Mouse (Mus musculus) intestine, embryonic 14.5 days (tissue): Measurements from ENCODE around the gene Saxo1. TPM values are rescaled to one million over a fixed set of nuclear protein-coding genes. Genes with fewer than 3 reads are reported as not detected.

Source experiments
- ATAC-seq: fragments of 200-750 bp; cut with Nextera tagmentation; replicated peaks from 2 replicates; pipeline ENCODE4 v1.8.0; 2017; ENCODE audit warnings: low read depth, moderate number of reproducible peaks, moderate TSS enrichment, moderate library complexity; ENCODE audit not compliant: low FRiP score, low TSS enrichment
- DNase-seq: peaks from one replicate; pipeline ENCODE4 v3.0.0-alpha.2; 2018; ENCODE audit warnings: low spot score
- H3K27ac ChIP-seq: fragments of 300-500 bp; sonication (generic); 2 replicates; pipeline ENCODE4 v1.5.1; 2014; ENCODE audit warnings: low read depth, mild to moderate bottlenecking, control low read depth
- H3K27me3 ChIP-seq: fragments of 300-500 bp; sonication (generic); replicated peaks from 2 replicates; pipeline ENCODE4 v1.6.1; 2014; ENCODE audit warnings: low read length, control low read depth; ENCODE audit not compliant: control insufficient read depth, insufficient read depth
- H3K36me3 ChIP-seq: fragments of 300-500 bp; sonication (generic); 2 replicates; pipeline ENCODE4 v1.6.1; 2014; ENCODE audit warnings: low read length, control low read depth; ENCODE audit not compliant: control insufficient read depth, insufficient read depth
- H3K4me1 ChIP-seq: fragments of 300-500 bp; sonication (generic); replicated peaks from 2 replicates; pipeline ENCODE4 v1.6.1; 2014; ENCODE audit warnings: low read length, control low read depth, mixed read lengths; ENCODE audit not compliant: control insufficient read depth, insufficient read depth
- H3K4me2 ChIP-seq: fragments of 300-500 bp; sonication (generic); 2 replicates; pipeline ENCODE4 v1.6.1; 2014; ENCODE audit warnings: low read length
- H3K4me3 ChIP-seq: fragments of 300-500 bp; sonication (generic); 2 replicates; pipeline ENCODE4 v1.5.1; 2014; ENCODE audit warnings: low read depth, low read length, control low read depth, mixed read lengths
- H3K9ac ChIP-seq: fragments of 300-500 bp; sonication (generic); 2 replicates; pipeline ENCODE4 v1.6.1; 2014; ENCODE audit warnings: mild to moderate bottlenecking, low read length
- H3K9me3 ChIP-seq: fragments of 300-500 bp; sonication (generic); 2 replicates; pipeline ENCODE4 v1.6.1; 2016; ENCODE audit warnings: low read length, control low read depth; ENCODE audit not compliant: control insufficient read depth
- WGBS: fragments of 180-500 bp; shearing (Covaris S2); extraction: QIAGEN DNeasy Blood & Tissue Kit; methylation state at CpG from one replicate; pipeline ENCODE4 v1.1.7; 2014; 5-methylcytosine and 5-hydroxymethylcytosine counted together
- polyA plus RNA-seq: library from polyadenylated mRNA; unstranded; fragments of >200 nt; fragmentation: Nextera tagmentation; extraction: Ambion mirVana; gene quantifications from 2 replicates; pipeline ENCODE4 v1.2.1, GENCODE M21; 2014

Gene Saxo1
- polyA plus RNA-seq, 1 experiment from 2014 or later, result not detected

- H3K9ac ChIP-seq, result no peak overlapping the region
- H3K4me3 ChIP-seq, result no peak overlapping the region
- no peaks in the 10 kb centered on the region for H3K27me3 ChIP-seq
- 83% methylated on average over 12 of the region's 12 CpGs for WGBS
- no peak overlapping the region for H3K4me2 ChIP-seq
- no peaks in the 10 kb centered on the region for H3K36me3 ChIP-seq
- no peak for DNase-seq
- no peak for ATAC-seq
- no peak overlapping the region for H3K27ac ChIP-seq
- no peaks in the 10 kb centered on the region for H3K4me1 ChIP-seq
- H3K9me3 ChIP-seq, result no peaks in the 10 kb centered on the region
These were observed 37.4 kb downstream of the Saxo1 start for GRCm38 (mm10) chr4:86520695-86521094.

DNA sequence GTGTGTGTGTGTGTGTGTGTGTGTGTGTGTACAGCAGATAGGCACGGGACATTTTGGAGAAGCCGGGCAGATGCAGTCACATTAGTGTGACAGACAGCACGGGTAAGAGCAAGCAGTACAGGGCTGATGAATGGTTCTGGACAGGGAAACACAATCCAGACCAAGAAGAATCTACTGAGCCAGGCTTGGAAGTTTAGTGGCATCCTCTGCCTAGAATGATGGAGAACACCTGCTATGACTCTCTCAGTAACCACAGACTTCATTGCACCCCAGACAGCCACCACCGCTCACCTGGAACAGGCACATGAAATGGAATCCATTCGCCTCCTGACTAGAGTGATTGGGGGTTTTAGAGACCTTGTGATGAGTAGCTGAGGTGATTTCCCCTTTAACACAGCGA lies 38.2 kb downstream of the Saxo1 start:
- DNase-seq, result no peak
- no peaks in the 10 kb centered on the region for H3K27me3 ChIP-seq
- no peaks in the 10 kb centered on the region for H3K4me1 ChIP-seq
- H3K9ac ChIP-seq, result no peak overlapping the region
- H3K4me3 ChIP-seq, result no peak overlapping the region
- H3K4me2 ChIP-seq, result no peak overlapping the region
- no peaks in the 10 kb centered on the region for H3K36me3 ChIP-seq
- no peak overlapping the region for H3K27ac ChIP-seq
- WGBS, result 63% methylated on average over 6 of the region's 6 CpGs
- no peak for ATAC-seq
- no peaks in the 10 kb centered on the region for H3K9me3 ChIP-seq

DNA sequence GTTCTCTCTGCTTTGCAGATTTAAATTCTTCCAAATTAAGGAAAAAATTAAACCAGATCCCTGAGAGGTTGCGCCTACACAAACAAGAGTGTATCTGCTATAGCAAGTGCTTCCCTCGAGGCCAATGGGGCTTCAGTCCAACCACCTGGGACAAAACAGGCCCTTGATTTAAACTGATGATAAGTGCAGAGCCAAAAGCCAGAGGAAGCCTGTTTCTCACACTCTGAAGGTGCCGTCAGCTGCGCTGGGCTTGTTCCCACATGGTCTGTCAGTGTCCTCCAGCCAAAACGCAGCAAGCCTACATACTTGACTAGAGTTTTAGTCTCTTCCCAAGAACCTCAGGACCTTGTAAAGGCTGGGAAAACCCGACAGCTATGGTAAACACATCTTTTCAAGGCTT lies 53.5 kb downstream of the Saxo1 start:
- WGBS, result 71% methylated on average over 6 of the region's 6 CpGs
- no peak for ATAC-seq
- no peak overlapping the region for H3K9ac ChIP-seq

GRCm38 (mm10) chr4:86499561-86499960 lies 58.6 kb downstream of the Saxo1 start:
- H3K36me3 ChIP-seq, result no peaks in the 10 kb centered on the region
- ATAC-seq (no peak), DNase-seq (no peak)
- H3K9me3 ChIP-seq, result no peaks in the 10 kb centered on the region
- WGBS, result 100% methylated on average over 1 of the region's 1 CpGs
- H3K27me3 ChIP-seq, result no peaks in the 10 kb centered on the region
- no peak overlapping the region for H3K27ac ChIP-seq
- no peak overlapping the region for H3K9ac ChIP-seq
- no peaks in the 10 kb centered on the region for H3K4me1 ChIP-seq
- H3K4me2 ChIP-seq, result no peak overlapping the region
- H3K4me3 ChIP-seq, result no peak overlapping the region

More for the DNA sequence above, 53.5 kb downstream of the Saxo1 start:
- no peak for DNase-seq
- Histone ChIP-seq H3K27ac (no peak overlapping the region), H3K27me3 (no peaks in the 10 kb centered on the region), H3K4me2 (no peak overlapping the region), H3K4me1 (no peaks in the 10 kb centered on the region), H3K9me3 (no peaks in the 10 kb centered on the region), H3K36me3 (no peaks in the 10 kb centered on the region), H3K4me3 (no peak overlapping the region)

DNA sequence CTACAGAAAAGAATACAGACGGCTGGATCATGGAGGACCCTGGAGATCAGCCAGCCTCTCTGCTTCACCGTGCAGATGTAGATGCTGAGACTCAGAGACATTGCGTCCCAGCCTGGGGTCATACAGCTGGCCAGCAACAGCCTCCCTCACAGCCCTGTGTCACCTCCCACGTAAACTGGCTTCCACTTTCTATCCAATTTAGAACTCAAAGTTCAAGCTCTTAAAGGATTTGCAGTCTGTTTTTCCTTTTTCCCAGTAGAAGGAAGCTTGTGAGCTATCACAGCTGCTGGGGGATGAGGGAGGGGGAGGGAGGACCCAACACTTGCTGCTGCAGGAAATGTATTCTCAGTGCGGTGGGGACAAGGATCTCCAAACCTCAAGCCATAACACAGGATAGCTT lies 59.4 kb downstream of the Saxo1 start:
- H3K9ac ChIP-seq, result no peak overlapping the region
- no peak overlapping the region for H3K4me2 ChIP-seq
- no peak overlapping the region for H3K4me3 ChIP-seq
- 0 out of 2 replicates have a peak, but pooled peaks cover 3% of the 10 kb centered on the region for H3K9me3 ChIP-seq
- H3K4me1 ChIP-seq, result no peaks in the 10 kb centered on the region
- H3K27ac ChIP-seq, result peak overlapping the region; percentile 57; the same call in 1 of the 2 replicates
- no peaks in the 10 kb centered on the region for H3K27me3 ChIP-seq
- peak; percentile 55; the same call in 1 of the 2 replicates for ATAC-seq
- H3K36me3 ChIP-seq, result no peaks in the 10 kb centered on the region
- WGBS, result 26% methylated on average over 5 of the region's 5 CpGs
- DNase-seq, result no peak

GRCm38 (mm10) chr4:86489128-86489527 lies 69.0 kb downstream of the Saxo1 start:
- DNase-seq, result no peak
- Histone ChIP-seq H3K9me3 (0 out of 2 replicates have a peak, but pooled peaks cover under 1% of the 10 kb centered on the region), H3K27me3 (no peaks in the 10 kb centered on the region), H3K36me3 (no peaks in the 10 kb centered on the region), H3K9ac (no peak overlapping the region), H3K4me1 (peaks cover 4% of the 10 kb centered on the region), H3K4me2 (no peak overlapping the region), H3K27ac (no peak overlapping the region), H3K4me3 (no peak overlapping the region)
- ATAC-seq, result no peak
- WGBS, result 82% methylated on average over 5 of the region's 5 CpGs

DNA sequence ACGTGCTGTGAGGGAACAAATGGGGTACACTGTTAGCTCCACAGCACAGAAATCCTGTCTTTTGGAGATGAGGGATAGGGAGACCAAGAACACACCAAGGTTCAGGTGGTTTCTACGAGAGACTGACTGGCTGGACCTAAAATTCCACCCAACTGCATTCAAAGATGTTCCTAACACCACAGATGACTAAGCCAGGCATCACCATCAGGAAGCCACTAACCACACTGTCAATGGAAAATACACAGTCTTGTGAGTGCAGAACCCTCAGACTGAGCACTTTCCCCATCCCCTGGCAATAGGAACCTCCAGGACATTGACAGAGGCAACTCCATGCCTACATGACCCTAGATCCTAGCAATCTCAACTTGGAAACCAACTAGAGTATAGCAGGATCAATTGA lies 71.2 kb downstream of the Saxo1 start:
- WGBS, result 88% methylated on average over 2 of the region's 2 CpGs
- Histone ChIP-seq H3K4me2 (no peak overlapping the region), H3K4me3 (no peak overlapping the region), H3K27ac (no peak overlapping the region), H3K4me1 (peaks cover 7% of the 10 kb centered on the region), H3K27me3 (no peaks in the 10 kb centered on the region), H3K9ac (no peak overlapping the region), H3K9me3 (no peaks in the 10 kb centered on the region), H3K36me3 (no peaks in the 10 kb centered on the region)
- DNase-seq (no peak), ATAC-seq (no peak)

DNA sequence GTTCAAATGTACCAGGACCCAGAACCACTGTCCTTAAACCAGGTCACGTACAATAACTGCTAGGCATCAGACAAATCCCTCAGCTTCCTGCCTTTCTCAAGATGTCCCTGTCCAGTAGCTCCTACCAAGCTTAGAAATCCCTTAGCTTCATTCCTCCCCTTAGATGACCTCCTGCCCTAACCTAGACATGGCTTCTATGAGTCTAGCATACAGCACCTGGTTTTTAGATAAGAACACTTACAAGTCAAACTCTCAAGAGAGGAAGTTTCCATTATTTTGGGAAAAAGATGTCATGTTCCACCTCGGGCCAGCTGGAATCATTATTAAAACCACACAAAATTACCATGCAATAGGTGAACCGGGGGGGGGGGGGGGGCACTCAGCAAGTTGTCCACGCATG lies 71.6 kb downstream of the Saxo1 start:
- no peak for DNase-seq
- no peak overlapping the region for H3K4me3 ChIP-seq
- no peaks in the 10 kb centered on the region for H3K27me3 ChIP-seq
- no peaks in the 10 kb centered on the region for H3K9me3 ChIP-seq
- no peak overlapping the region for H3K9ac ChIP-seq
- no peak overlapping the region for H3K27ac ChIP-seq
- H3K4me2 ChIP-seq, result no peak overlapping the region
- no peaks in the 10 kb centered on the region for H3K36me3 ChIP-seq
- 85% methylated on average over 4 of the region's 4 CpGs for WGBS
- ATAC-seq, result no peak
- H3K4me1 ChIP-seq, result peaks cover 7% of the 10 kb centered on the region

DNA sequence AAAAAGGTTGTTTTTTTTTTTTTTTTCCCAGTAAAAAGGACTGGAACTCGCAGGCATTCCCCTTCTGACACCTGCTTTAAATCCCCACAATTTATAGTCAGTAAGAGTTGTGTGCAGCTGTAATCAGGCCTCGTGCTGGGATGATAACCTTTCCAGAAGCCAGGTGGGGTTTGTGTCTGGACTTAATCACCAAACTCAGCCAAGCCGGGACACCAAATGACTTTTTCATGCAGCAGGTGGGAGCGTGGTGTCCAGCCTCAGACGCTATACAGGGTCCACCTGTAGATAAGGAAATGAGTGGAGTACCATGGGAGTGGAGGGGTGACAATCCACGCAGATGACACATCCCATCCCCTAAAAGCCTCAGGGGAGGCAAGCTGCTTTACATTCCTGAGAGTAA lies 73.1 kb downstream of the Saxo1 start:
- peak; percentile 62; the same call in 1 of the 2 replicates for ATAC-seq
- Histone ChIP-seq H3K27me3 (no peaks in the 10 kb centered on the region), H3K4me1 (peaks cover 7% of the 10 kb centered on the region), H3K4me2 (no peak overlapping the region), H3K9ac (no peak overlapping the region), H3K4me3 (no peak overlapping the region), H3K27ac (no peak overlapping the region), H3K36me3 (no peaks in the 10 kb centered on the region), H3K9me3 (no peaks in the 10 kb centered on the region)
- WGBS, result 22% methylated on average over 6 of the region's 6 CpGs
- peak; percentile 58 for DNase-seq
